Mouse (Mus musculus) heart, postnatal 0 days (tissue): Measurements from ENCODE around the gene Fat3. TPM values are rescaled to one million over a fixed set of nuclear protein-coding genes. Genes with fewer than 3 reads are reported as not detected.

Source experiments
- ATAC-seq: fragments of 200-750 bp; cut with Nextera tagmentation; 2 replicates; pipeline ENCODE4 v1.8.0; 2017; ENCODE audit warnings: low read depth, moderate number of reproducible peaks, moderate library complexity; ENCODE audit not compliant: insufficient read depth
- DNase-seq: peaks from one replicate; pipeline ENCODE4 v3.0.0-alpha.2; 2016; ENCODE audit warnings: low spot score
- H3K27ac ChIP-seq: fragments of 300-500 bp; sonication (generic); 2 replicates; pipeline ENCODE4 v1.5.1; 2014; ENCODE audit warnings: low read depth, mild to moderate bottlenecking
- H3K27me3 ChIP-seq: fragments of 300-500 bp; sonication (generic); 2 replicates; pipeline ENCODE4 v1.6.1; 2014; ENCODE audit warnings: low read length, mixed read lengths; ENCODE audit not compliant: control insufficient read depth, insufficient read depth
- H3K36me3 ChIP-seq: fragments of 300-500 bp; sonication (generic); replicated peaks from 2 replicates; pipeline ENCODE4 v1.6.1; 2014; ENCODE audit warnings: low read length, mixed read lengths; ENCODE audit not compliant: control insufficient read depth, insufficient read depth
- H3K4me1 ChIP-seq: fragments of 300-500 bp; sonication (generic); 2 replicates; pipeline ENCODE4 v1.6.1; 2014; ENCODE audit warnings: antibody characterized with exemption; ENCODE audit not compliant: control insufficient read depth, insufficient read depth
- H3K4me2 ChIP-seq: fragments of 300-500 bp; sonication (generic); 2 replicates; pipeline ENCODE4 v1.6.1; 2014; ENCODE audit warnings: low read depth, mild to moderate bottlenecking, low read length, moderate library complexity
- H3K4me3 ChIP-seq: fragments of 300-500 bp; sonication (generic); 2 replicates; pipeline ENCODE4 v1.5.1; 2014; ENCODE audit warnings: low read depth, low read length
- H3K9ac ChIP-seq: fragments of 300-500 bp; sonication (generic); replicated peaks from 2 replicates; pipeline ENCODE4 v1.6.1; 2014; ENCODE audit warnings: low read depth, low read length, mixed read lengths
- H3K9me3 ChIP-seq: fragments of 300-500 bp; sonication (generic); replicated peaks from 2 replicates; pipeline ENCODE4 v1.6.1; 2016; ENCODE audit warnings: low read length; ENCODE audit not compliant: control insufficient read depth
- CTCF ChIP-seq: IDR thresholded peaks from 2 replicates; pipeline ENCODE4 v1.5.1; 2016; ENCODE audit warnings: antibody characterized with exemption, control low read depth, low read depth
- EP300 ChIP-seq: IDR thresholded peaks from 2 replicates; pipeline ENCODE4 v1.6.1; 2016; ENCODE audit warnings: antibody characterized with exemption, low read depth
- WGBS: fragments of 180-500 bp; shearing (Covaris S2); extraction: QIAGEN DNeasy Blood & Tissue Kit; methylation state at CpG from one replicate; pipeline ENCODE4 v1.1.7; 2014; 5-methylcytosine and 5-hydroxymethylcytosine counted together
- polyA plus RNA-seq: library from polyadenylated mRNA; unstranded; fragments of >200 nt; fragmentation: Nextera tagmentation; extraction: Ambion mirVana; gene quantifications from 2 replicates; pipeline ENCODE4 v1.2.1, GENCODE M21; 2015
- total RNA-seq: library from RNA; depleted of rRNA; stranded (reverse); fragments of >200 nt; gene quantifications from 2 replicates; pipeline ENCODE4 v1.2.3, GENCODE M21; 2014; ENCODE audit warnings: low replicate concordance

Fat3 gene
- total and polyA plus RNA-seq, 2 experiments from 2014 or later, result 0.19 to 2.4 TPM

- Histone ChIP-seq H3K9me3 (no peaks in the 10 kb centered on the region), H3K4me3 (no peak overlapping the region), H3K4me1 (no peaks in the 10 kb centered on the region), H3K27ac (no peak overlapping the region), H3K4me2 (no peak overlapping the region), H3K27me3 (no peaks in the 10 kb centered on the region), H3K36me3 (no peaks in the 10 kb centered on the region), H3K9ac (no peak overlapping the region)
- DNase-seq (no peak), ATAC-seq (no peak)
- 91% methylated on average over 1 of the region's 1 CpGs for WGBS
- TF ChIP-seq CTCF (no peak), EP300 (no peak)
These were observed 228.3 kb downstream of the Fat3 start for GRCm38 (mm10) chr9:16272810-16273209.

GRCm38 (mm10) chr9:16270768-16271114, 230.3 kb downstream of the Fat3 start:
- Histone ChIP-seq H3K9me3 (no peaks in the 10 kb centered on the region), H3K4me3 (no peak overlapping the region), H3K4me1 (no peaks in the 10 kb centered on the region), H3K27ac (no peak overlapping the region), H3K27me3 (no peaks in the 10 kb centered on the region), H3K4me2 (no peak overlapping the region), H3K9ac (no peak overlapping the region), H3K36me3 (no peaks in the 10 kb centered on the region)
- no peak for TF ChIP-seq CTCF
- no peak for TF ChIP-seq EP300
- no peak for ATAC-seq
- DNase-seq, result no peak

- TF ChIP-seq CTCF (no peak), EP300 (no peak)
- no peak overlapping the region for H3K4me2 ChIP-seq
- DNase-seq (no peak), ATAC-seq (no peak)
- no peaks in the 10 kb centered on the region for H3K27me3 ChIP-seq
- 76% methylated on average over 4 of the region's 4 CpGs for WGBS
- no peaks in the 10 kb centered on the region for H3K36me3 ChIP-seq
- no peaks in the 10 kb centered on the region for H3K9me3 ChIP-seq
- H3K4me3 ChIP-seq, result no peak overlapping the region
- H3K4me1 ChIP-seq, result no peaks in the 10 kb centered on the region
- H3K27ac ChIP-seq, result no peak overlapping the region
- no peak overlapping the region for H3K9ac ChIP-seq
These were observed 230.9 kb downstream of the Fat3 start for GRCm38 (mm10) chr9:16270056-16270767.

GRCm38 (mm10) chr9:16265519-16265918, 235.6 kb downstream of the Fat3 start:
- H3K9ac ChIP-seq, result no peak overlapping the region
- no peak overlapping the region for H3K27ac ChIP-seq
- 62% methylated on average over 4 of the region's 4 CpGs for WGBS
- TF ChIP-seq CTCF (no peak), EP300 (no peak)
- no peaks in the 10 kb centered on the region for H3K36me3 ChIP-seq
- H3K9me3 ChIP-seq, result no peaks in the 10 kb centered on the region
- H3K4me3 ChIP-seq, result no peak overlapping the region
- H3K4me1 ChIP-seq, result no peaks in the 10 kb centered on the region
- peak; percentile 44; the same call in 1 of the 2 replicates for ATAC-seq
- no peak overlapping the region for H3K4me2 ChIP-seq
- DNase-seq, result no peak
- H3K27me3 ChIP-seq, result no peaks in the 10 kb centered on the region

- no peak for TF ChIP-seq EP300
- no peak for TF ChIP-seq CTCF
- Histone ChIP-seq H3K27ac (no peak overlapping the region), H3K27me3 (no peaks in the 10 kb centered on the region), H3K36me3 (no peaks in the 10 kb centered on the region), H3K4me3 (no peak overlapping the region), H3K9ac (no peak overlapping the region), H3K9me3 (no peaks in the 10 kb centered on the region), H3K4me1 (no peaks in the 10 kb centered on the region), H3K4me2 (no peak overlapping the region)
- WGBS, result 60% methylated on average over 3 of the region's 3 CpGs
- no peak for DNase-seq
- ATAC-seq, result no peak
These were observed 243.7 kb downstream of the Fat3 start for GRCm38 (mm10) chr9:16257241-16257840.
